Mouse (Mus musculus) erythroblast, adult 5-6 weeks (primary cell): ENCODE data around the gene Aipl1. TPM values are rescaled to one million over a fixed set of nuclear protein-coding genes. Genes with fewer than 3 reads are reported as not detected.

Experiments
- ATAC-seq: replicated peaks from 2 replicates; pipeline ENCODE4 v1.8.0; 2016; ENCODE audit warnings: moderate number of reproducible peaks, mild to moderate bottlenecking, moderate TSS enrichment, inconsistent platforms; ENCODE audit not compliant: poor library complexity, low FRiP score, severe bottlenecking
- total RNA-seq, 2 experiments: library from RNA; stranded (forward) in 1 of 2; stranded (reverse) in 1 of 2; fragments of 150-400 nt in 1 of 2; fragments of 200-764, 138-1000 nt in 1 of 2; gene quantifications; 2 replicates each; pipeline versions ENCODE4 v1.2.3 to v1.2.4; 2015 to 2017; ENCODE audit warnings: low replicate concordance in 2 of 2

The Aipl1 gene
- total RNA-seq, 2 experiments from 2014 or later, result not detected

DNA sequence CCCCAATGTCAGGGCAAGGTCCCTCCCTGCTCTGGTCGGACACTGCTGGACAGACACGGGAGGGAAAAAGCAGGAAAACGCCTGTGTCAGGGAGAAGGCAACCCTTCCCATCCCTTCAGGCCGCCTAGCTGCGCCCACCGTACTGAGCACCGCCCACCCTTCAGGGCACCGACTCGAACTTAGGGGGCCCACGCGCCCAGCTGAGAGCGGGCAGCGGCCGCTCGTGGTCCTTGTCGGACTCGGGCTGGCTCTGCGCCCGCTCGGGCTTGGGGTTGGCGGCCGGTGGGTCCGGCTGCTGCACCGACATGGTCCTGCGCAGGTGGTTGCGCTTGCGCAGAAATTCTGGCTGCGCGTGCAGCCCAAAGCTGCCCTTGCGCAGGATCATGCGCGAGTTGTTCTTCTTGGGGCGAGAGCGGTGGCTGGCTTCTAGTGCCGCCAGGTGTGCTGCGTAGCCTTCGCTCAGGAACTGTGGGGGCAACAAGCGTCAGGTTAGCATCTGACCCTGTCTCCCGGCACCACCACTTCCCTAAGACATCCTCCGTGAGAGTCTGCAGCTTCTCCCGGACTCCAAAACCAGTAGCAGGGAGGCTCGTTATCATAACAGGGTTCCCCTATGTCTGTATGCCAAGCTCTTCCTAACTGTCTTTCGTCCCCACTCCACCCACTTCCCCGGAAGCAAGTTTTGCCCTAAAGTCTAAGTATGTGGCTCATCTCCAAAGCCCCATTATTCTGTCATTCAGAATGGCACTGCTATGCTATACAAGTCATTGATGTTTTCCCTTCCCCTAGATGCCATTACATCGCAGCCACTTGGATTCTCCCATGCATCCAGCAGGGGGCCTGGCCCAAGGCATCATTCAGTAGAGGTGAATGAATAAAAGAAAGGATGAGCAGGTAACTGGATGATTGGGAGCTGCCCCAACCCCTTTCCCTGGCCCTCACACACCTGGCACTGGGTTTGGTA lies 13.9 kb upstream of the Aipl1 start:
- ATAC-seq, result no peak

DNA sequence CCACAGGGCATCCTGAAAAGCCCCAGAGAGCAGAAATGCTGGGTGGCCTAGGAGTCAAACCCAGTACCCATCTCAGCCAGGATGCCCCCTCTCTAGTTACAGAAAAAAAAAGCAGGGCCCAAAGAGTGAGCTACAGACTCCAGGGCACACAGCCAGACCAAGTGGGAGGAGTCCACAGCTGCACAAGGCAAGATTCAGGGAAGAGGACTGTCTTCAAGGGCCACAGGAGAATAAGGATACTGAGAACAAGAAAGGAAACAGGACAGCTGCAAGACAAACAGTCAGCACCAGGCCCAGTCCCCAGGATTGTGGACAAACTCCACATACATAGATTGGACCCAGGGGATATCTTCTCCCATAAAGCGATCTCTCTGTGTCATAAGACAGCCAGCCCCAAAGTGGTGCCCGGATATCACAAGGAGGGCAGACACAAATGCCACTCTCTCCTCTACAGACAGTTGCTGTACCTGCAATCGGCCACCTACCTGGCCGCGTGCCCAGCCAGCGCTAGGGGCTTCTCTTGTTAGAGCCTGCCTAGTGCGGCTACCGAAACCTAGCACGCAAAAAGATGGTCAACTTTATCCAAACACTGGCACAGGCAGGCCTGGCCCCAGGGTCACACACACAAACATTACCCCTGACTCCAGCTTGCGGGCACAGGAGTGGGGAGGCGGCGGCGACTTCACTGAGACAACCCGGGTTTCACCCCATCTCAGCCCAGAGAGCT lies 13.0 kb upstream of the Aipl1 start:
- ATAC-seq, result no peak

DNA sequence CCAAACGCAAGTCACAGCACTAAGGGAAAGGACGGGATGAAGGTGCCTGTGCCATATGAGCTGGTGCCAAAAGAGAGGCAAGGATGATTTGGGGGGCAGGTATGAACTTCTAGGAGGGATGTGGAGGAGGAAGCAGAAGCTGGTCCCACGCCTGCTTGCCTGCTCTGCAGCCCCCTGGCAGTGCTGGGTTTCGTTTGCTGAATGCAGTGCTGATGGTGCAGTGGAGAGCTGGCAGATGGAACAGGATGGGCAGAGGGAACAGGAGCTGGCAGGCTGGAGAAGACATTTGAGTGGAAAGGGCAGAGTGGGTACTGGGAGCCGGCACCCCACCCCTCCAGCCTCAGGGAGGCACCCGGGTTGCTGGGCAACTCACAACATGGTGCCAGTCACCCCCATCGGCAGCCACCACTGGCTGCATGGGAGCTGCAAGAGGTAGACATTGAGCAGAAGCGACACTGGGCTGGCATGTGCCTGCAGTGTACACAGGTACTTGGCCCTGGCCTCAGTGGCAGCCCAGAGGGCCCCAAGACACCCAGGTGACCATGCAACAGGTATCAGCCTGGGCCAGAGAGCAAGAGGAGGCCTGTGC lies 12.0 kb upstream of the Aipl1 start:
- no peak for ATAC-seq

DNA sequence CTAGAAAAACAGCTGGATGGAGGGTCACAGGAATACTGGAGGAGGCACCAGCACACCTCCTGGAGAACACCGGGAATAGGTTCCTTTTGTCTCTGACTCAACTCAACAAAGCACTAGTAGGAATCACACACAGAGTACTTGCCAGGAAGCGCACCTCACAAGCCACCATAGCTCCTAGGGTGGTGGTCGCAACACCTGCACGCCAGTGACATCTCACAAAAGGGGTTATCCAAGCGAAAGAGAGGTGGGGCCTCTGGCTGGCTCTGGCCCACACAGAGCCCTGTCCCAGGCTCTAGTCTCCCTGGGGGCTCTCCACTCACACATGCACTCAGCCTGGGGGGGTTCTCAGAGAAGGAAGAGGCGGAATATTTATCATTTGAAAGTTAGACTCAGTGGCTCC lies 11.4 kb upstream of the Aipl1 start:
- ATAC-seq, result no peak

DNA sequence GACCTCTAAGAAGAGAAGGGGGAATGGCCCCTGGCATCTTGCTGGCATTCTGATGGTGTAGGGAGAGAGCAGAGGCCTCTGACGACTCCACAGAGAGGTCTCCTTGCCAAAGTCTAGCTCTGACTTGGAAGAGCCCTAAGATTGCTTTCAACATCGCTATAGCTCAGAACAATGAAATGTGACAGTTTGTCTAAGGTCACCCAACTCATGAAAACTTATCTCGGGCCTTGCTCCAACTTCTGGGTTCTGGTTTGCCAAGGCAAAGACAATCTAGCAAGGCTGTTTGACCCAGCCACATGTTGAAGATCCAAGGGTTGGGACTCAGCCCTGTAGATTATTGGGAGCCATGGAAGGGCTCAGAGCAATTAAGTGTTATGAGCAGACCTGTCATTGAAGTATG lies 6.9 kb upstream of the Aipl1 start:
- no peak for ATAC-seq

DNA sequence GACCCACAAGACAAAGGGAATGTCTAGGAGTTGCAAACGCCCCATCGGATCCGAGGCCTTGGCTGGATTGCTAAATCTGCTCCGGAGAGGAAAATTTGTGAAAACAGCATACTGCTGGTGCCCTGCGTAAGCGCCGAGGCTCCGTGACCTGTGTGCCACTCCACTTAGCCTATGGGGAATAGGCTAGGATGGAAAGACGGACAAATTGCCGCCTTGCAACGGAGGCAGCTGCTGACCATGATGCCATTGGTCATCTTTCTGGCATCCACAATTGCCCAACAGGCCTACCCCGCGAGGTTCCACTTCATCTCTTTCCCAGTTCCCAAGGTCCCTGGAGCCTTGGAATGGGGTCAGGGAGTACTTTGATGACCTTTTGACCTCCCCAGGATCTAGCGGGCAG lies 5.3 kb upstream of the Aipl1 start:
- ATAC-seq, result no peak

DNA sequence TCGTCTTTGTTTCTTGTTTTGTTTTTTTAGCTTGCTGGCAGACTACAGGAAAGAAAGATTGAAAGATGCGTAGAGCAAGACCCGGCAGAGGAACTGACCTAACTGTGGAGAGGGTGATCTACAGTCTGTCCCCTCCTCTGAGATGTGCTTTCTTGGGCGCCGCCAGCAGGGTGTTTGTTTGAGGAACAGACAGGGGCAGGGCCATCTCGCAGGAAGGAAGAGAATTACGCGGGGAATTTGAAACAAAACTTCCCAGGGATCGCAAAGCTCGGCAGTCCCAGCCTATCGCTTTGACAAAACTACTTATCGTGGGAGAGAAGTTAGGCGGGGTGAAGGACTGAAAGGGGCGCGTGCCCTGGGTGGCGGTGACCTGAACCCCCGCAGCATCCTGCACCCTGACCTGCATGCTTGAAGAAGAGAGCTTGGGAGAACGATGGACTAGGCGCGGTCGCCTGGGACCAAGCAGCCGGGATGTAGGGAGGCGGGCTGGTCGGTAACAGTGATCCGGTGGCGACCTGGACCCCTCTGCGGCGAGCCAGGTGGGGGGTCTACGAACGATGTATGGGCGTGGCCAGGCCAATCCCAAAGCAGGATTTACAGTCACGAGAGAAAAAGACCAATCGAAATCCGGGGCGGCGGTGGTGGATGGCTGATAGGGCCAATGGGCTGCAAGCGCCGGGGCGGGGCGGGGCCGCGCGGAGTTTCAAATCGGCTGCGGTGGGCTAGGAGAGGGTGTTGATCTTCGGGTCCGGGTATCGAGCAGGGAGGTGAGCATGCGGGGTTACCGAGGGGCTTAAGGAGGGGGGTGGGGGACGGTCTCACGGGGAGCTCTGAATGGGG lies 4.7 kb upstream of the Aipl1 start, which contains the start of gene Pimreg:
Gene Pimreg, plus strand, starts transcription at position 265 of the 840 bp plus-strand sequence.
- no peak for ATAC-seq

DNA sequence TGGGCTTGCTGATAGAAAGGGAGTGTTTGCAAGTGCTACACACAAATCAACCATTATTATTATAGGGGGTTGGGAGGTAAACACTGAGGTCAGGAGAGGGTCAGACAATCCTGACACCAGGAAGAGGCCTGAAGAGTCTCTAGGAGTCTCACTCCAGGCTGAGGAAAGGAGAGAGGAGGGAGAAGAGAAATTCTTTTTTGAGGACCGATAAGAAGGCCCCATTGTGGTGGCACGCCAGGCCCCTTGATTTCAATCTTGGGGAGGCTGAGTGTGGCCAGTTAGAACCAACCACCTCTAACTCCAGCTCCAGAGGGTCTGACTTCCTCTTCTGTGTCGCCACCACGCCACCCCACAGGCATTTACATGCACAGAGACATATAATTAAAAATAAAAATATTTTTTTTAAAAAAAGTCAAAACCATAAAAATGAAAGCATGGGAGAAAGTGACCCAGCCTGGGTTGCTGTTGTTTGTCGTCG lies 4.0 kb upstream of the Aipl1 start:
- ATAC-seq, result no peak

DNA sequence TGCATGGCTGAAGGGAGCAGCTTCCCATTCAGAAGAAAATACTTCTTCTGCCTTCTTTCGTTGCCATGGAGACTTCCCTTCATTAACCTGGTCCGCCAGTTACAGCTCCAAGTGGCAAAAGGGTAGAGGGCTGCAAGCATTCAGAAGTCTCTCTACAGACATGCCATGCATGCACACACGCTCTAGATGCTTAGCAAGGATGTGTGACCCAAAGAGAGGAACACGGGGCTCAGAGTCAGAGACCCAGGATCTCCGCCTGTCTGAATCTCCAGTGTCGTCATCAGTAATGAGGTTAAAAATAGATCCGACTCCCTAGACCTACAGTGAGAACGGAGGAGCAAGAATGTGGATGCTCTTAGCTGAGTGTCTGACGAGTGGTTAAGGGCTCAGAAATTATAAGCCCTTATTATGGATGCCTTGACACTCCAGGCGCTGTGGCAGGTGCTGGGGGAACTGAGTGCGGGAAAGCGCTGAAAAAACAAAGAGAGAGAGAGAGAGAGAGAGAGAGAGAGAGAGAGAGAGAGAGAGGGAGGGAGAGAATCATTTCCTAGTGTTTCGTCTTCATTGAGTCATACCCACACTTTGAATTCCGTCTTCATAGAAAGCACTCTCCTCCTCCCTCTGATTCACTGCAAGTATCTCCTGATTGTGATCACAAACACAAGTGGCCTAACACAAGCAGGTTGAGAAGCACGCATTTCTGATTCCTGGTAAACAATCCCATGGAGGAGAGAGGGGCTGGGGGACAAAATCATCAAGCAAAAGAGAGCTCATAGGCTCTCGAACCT lies 2.5 kb upstream of the Aipl1 start:
- ATAC-seq, result no peak

DNA sequence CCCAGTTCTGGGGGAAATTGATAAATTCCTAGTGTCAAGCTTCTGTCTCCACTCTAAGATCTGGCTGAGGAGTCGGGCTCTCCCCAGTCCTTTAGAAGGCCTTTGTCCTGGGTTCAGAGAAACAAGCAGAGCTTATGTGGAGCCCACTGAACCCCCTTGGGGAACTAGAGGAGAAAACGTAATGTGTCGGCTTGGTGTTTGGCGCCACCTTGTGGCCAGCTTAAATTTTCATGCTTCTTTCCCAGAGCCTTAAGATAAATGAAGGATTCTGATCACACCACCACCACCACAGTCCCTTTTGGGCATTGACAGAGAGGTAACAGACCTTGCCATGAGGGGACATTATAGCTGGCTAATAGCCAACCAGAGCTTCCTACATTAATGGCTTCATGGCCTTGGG lies 687 bp upstream of the Aipl1 start:
- ATAC-seq, result no peak

DNA sequence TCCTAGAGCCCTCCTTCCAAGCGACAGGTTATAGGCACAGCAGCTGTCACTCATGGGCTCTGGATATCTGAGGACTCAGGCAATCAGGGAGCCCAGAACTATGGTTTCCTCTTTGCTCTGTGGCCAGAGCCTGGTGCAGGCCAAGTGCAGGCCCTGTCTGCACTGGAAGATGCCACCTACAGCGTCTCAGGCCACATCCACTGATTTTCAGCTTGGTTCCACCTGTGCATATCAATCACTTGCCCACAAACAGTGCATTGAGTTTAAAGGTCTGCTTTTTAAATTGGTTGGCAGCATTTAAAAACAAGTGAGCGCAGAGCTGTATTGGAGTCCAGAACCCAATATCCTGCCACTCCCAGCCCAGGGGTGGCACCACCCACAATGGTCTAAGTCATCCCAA lies 4.7 kb downstream of the Aipl1 start:
- no peak for ATAC-seq

DNA sequence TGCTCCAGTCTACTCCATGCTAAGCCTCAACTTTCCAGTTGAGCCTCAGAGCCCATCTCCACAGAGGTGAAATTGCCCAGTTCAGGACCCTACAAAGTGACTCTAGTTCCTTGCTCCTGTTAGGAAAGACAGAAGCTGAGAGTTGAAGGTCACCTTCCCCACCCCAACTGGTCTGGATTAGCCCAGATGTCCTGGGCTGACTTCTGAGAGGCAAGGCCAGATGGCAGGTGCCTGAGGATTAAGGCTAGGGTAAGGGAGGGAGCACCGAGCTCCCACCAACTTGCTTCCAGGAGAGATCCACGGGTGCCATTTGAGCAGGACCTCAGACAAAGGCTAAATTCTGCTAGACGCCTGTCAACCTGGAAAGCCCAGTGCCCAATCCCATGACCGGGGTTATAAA lies 5.2 kb downstream of the Aipl1 start:
- ATAC-seq, result no peak

DNA sequence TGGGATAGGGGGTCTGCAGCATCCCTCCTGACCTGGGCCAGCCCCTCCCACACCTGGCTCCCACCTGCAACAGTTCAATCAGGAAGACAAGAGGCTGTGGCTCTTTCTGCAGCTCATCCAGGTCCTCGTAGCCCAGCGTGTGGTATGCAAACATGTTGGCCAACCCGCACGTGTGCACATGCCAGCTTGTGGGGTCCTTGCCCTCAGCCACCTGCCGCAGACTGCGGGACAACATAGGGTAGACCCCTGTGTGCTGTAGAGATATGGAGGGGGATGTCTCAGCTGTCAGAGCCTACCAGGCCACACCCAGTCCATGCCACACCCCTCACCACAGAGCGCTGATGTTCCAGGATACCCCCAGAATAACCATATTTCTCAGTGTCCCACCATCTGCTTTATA lies 6.0 kb downstream of the Aipl1 start:
- no peak for ATAC-seq

DNA sequence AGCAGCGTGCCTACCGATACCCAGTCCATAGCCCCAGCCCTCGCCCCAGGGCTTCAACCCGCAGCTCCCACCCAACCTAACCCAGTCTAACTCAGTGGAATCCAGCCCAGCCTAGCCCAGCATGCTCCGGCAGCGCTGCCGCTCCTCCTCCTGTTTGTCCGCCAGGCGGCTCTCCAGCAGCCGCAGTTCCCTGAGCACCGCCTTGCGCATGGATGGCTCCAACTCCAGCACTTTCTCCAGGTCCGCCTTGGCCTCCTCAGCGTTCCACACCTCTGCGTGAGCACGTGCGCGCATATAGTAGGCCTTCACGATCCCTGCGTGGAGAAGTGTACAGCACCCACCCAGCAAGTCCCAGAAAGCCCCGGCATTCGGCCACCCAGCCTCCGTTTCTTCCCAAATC lies 8.2 kb downstream of the Aipl1 start:
- no peak for ATAC-seq

DNA sequence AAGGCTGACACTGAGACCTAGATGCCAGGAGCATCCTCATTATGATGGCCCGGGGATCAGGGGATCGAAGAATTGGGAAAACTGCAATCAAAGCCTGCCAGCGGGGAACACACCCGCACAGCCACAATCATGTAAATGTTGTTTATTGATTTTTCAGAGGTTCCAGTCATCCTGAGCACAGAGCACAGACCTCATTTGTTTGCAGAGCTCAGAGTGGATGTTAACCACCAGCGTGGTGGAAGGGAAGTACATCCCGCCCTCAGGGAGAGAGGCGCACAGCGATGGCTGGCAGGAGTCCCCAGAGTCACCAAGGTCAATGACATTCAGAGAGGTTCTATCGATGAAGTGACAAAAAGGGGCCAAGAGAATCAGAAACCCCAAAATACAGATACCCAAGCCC lies 9.5 kb downstream of the Aipl1 start:
- ATAC-seq, result no peak

DNA sequence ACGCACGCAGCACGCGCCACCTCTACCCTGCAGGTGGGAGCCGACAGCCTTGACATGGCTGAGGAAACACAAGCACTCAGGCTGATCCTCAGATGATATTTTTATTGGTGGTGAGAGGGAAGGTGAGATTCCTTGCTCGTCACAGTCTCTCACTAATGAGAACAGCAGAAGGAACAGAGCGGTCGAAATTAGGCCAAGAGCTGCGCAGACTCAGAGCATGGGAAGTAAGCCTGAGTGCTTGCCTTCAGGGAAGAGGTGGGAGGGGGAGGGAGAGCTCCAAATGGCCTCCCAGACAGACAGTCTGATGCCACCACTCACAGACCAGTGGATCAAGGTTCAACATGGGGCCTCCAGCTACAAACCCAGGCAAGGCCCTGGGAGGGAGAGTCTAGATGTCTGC lies 10.8 kb downstream of the Aipl1 start:
- ATAC-seq, result no peak

DNA sequence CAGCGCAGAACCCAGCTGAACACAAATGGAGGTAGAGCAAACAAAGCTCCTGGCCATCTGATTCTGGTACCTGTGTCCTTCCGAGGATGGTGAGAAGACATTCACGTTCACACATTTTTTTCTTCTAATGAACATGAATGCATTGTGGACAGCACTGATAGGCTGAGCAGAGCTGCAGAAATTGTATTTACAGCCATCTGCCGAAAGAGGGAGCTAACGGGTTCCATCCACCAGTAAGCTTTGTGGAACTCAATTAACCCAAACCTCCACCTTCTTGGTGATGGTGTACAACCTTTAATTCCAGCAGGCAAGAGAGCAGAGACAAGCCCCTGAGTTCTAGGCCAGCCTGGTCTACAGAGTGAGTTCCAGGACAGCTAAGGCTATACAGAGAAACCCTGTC lies 11.5 kb downstream of the Aipl1 start:
- no peak for ATAC-seq

DNA sequence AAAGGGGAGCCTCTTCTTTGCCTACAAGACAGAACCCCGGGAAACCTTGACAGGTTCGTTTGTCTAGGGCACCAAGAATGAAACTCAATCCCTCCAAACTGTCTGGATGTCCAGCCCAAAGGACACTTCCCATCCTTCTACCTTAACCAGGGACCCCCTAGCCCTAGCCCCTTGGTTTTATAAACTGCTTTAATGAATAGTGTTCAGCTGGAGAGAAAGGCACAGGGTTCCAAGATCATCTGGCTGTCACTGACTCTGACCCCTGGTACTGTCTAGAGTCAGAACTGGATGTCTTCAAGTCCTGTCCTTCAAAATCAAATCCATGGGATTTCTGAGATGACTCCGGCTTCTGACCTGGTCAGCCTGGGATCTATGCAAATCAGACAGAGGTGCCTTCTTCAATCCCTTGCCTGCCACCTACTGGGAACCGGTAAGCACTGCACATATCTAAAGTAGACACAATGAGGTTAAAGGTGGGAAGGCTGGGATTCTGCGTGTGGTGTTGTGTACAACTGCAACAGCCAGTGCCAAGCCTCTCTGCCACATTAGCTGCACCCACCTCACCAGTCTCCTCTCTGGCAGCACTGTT lies 13.0 kb downstream of the Aipl1 start:
- no peak for ATAC-seq

DNA sequence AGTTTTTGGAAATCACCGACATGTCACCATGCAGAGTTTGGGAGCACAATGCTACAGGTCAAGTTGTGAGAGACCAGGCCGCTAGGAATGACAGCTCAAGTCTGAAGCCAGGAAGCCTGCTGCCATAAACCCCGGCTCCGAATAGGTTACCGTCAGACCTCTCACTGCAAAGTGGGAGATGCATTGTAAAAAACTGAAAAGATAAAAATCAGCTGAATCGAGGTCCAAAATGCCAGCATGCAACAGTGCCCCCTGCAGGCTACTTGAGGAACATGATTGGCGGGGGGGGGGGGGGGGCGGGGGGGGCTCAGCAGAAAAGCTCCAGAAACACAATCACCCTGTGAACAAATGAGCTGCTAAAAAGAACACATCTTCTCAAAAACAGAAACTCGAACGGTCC lies 13.7 kb downstream of the Aipl1 start:
- no peak for ATAC-seq
